Mouse (Mus musculus) stomach, postnatal 0 days (tissue): ENCODE data around the gene Ptprq. TPM values are rescaled to one million over a fixed set of nuclear protein-coding genes. Genes with fewer than 3 reads are reported as not detected.
A peak's percentile ranks its signal among the peaks of the same experiment; 100 is the strongest.

Experiments
- ATAC-seq: fragments of 200-750 bp; cut with Nextera tagmentation; 2 replicates; pipeline ENCODE4 v1.8.0; 2017; ENCODE audit not compliant: low FRiP score, low TSS enrichment
- DNase-seq: peaks from one replicate; pipeline ENCODE4 v3.0.0-alpha.2; 2016; ENCODE audit warnings: low spot score
- H3K27ac ChIP-seq: fragments of 300-500 bp; sonication (generic); replicated peaks from 2 replicates; pipeline ENCODE4 v1.5.1; 2014; ENCODE audit warnings: mild to moderate bottlenecking, control low read depth
- H3K27me3 ChIP-seq: fragments of 300-500 bp; sonication (generic); 2 replicates; pipeline ENCODE4 v1.6.1; 2014; ENCODE audit warnings: low read length; ENCODE audit not compliant: control insufficient read depth, insufficient read depth
- H3K36me3 ChIP-seq: fragments of 300-500 bp; sonication (generic); 2 replicates; pipeline ENCODE4 v1.6.1; 2014; ENCODE audit warnings: low read length, mixed read lengths; ENCODE audit not compliant: control insufficient read depth, insufficient read depth
- H3K4me1 ChIP-seq: fragments of 300-500 bp; sonication (generic); replicated peaks from 2 replicates; pipeline ENCODE4 v1.6.1; 2014; ENCODE audit warnings: antibody characterized with exemption; ENCODE audit not compliant: control insufficient read depth, insufficient read depth
- H3K4me2 ChIP-seq: fragments of 300-500 bp; sonication (generic); replicated peaks from 2 replicates; pipeline ENCODE4 v1.6.1; 2014; ENCODE audit warnings: low read depth, mild to moderate bottlenecking, control low read depth, moderate library complexity
- H3K4me3 ChIP-seq: fragments of 300-500 bp; sonication (generic); 2 replicates; pipeline ENCODE4 v1.5.1; 2014; ENCODE audit warnings: low read depth, low read length, control low read depth
- H3K9ac ChIP-seq: fragments of 300-500 bp; sonication (generic); 2 replicates; pipeline ENCODE4 v1.6.1; 2014; ENCODE audit warnings: mild to moderate bottlenecking, low read length, control low read depth, mixed read lengths
- H3K9me3 ChIP-seq: fragments of 300-500 bp; sonication (generic); 2 replicates; pipeline ENCODE4 v1.6.1; 2016; ENCODE audit warnings: low read length; ENCODE audit not compliant: control insufficient read depth
- CTCF ChIP-seq: IDR thresholded peaks from 2 replicates; pipeline ENCODE4 v1.5.1; 2016; ENCODE audit warnings: antibody characterized with exemption, low read depth, mild to moderate bottlenecking, moderate library complexity
- EP300 ChIP-seq: optimal IDR thresholded peaks from 2 replicates; pipeline ENCODE3; 2016; ENCODE audit warnings: antibody characterized with exemption
- WGBS: fragments of 180-500 bp; shearing (Covaris S2); extraction: QIAGEN DNeasy Blood & Tissue Kit; methylation state at CpG from one replicate; pipeline ENCODE4 v1.1.7; 2014; 5-methylcytosine and 5-hydroxymethylcytosine counted together
- polyA plus RNA-seq: library from polyadenylated mRNA; unstranded; fragments of >200 nt; fragmentation: Nextera tagmentation; extraction: Ambion mirVana; gene quantifications from 2 replicates; pipeline ENCODE4 v1.2.1, GENCODE M21; 2015

Gene Ptprq
- polyA plus RNA-seq, 1 experiment from 2014 or later = 0.02 TPM

DNA sequence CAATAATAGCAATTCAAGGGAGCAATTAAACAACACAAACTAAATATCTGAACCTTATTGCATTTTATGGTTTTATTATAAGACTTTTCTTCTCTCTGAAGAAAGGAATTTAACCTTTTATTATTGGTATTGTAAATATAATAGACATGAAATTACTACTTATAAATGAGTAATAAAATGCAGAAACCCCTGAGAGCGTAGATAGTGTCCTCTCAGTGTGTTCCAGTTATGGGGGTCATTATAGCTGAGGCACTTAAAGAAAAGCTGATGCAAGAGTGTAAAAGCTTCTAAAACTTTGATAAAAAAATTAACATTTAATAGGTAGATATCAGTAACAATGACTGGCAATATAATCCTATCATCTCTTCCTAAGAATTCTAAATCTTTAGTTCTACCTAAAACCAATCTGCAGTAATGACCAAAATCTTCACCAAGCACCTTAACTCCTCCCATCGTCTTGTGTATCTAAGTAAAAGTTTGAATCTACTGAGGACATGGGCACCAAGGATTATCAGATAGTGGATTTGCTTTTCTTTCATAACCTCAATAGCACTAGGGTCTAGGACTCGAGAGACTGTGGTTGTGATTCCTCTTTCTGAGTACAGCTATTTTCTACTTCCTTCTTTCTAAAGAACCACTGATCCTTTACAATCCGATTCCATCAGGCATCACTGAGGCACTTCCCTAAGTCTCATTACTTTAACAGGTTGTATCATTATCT lies 51.3 kb downstream of the Ptprq start:
- no peak for TF ChIP-seq EP300
- no peak for TF ChIP-seq CTCF
- 82% methylated on average over 4 of the region's 4 CpGs for WGBS

DNA sequence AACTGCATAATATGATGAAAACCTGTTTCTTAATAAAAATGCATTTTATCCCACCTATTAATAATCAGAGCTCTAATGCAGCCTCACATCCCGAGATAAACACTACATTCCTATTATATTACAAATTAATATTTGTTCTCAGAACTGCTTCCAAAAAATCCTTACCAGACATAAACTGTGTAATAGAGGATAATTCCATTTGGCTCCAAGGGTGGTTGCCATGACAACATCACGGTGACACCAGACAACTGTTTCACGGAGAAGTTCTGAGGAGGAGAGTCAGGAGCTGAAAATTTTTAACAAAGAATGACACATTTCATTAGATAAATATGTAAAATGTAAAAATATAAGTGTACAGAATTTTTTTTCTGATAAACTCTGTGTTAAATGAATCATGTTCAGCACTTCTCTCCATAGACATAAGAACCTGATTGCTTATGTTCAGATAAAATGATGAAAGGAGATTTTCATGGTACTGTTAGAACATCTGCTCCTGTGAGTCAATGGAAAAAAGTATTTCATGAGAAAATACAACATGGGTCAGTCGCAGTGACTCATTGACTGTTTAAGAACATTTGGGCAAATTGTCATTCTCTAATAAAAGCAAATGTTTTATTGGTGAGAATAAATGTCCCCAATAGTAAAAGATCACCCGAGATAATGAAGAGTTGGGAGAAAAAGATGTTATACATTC lies 57.3 kb downstream of the Ptprq start:
- WGBS = 38% methylated on average over 5 of the region's 5 CpGs

More for the DNA sequence above, 51.3 kb downstream of the Ptprq start:
- no peak overlapping the region for H3K9ac ChIP-seq
- no peak overlapping the region for H3K27ac ChIP-seq
- H3K27me3 ChIP-seq = no peaks in the 10 kb centered on the region
- ATAC-seq (no peak), DNase-seq (no peak)
- no peaks in the 10 kb centered on the region for H3K36me3 ChIP-seq
- H3K4me1 ChIP-seq = no peaks in the 10 kb centered on the region
- no peaks in the 10 kb centered on the region for H3K9me3 ChIP-seq
- H3K4me2 ChIP-seq = no peak overlapping the region
- H3K4me3 ChIP-seq = no peak overlapping the region

DNA sequence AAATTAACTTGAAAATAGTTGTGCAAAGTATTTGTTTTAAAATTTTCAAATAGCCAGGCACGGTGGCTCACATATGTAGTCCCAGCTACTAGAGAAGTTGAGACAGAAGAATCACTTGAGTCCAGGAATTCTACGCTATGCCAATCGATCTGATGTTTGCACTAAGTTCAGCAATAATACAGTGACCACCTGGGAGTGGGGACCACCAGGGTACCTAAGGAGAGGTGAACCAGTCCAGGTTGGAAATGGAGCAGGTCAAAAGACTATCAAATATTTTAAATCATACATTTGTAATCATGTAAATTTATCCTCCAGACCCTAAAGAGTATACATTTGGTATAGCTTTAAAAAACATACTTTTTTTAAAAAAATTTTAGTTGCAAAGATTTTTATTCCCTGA lies 57.9 kb downstream of the Ptprq start:
- Histone ChIP-seq H3K27me3 (no peaks in the 10 kb centered on the region), H3K9ac (no peak overlapping the region), H3K27ac (no peak overlapping the region), H3K9me3 (no peaks in the 10 kb centered on the region), H3K36me3 (no peaks in the 10 kb centered on the region), H3K4me3 (no peak overlapping the region), H3K4me1 (no peaks in the 10 kb centered on the region), H3K4me2 (no peak overlapping the region)
- ATAC-seq = no peak
- WGBS = 64% methylated on average over 3 of the region's 3 CpGs
- no peak for DNase-seq
- TF ChIP-seq EP300 (no peak), CTCF (no peak)

More for the DNA sequence above, 57.3 kb downstream of the Ptprq start:
- ATAC-seq = peak; percentile 35; the same call in 1 of the 2 replicates
- Histone ChIP-seq H3K9ac (no peak overlapping the region), H3K4me2 (no peak overlapping the region), H3K9me3 (no peaks in the 10 kb centered on the region), H3K4me1 (no peaks in the 10 kb centered on the region), H3K27me3 (no peaks in the 10 kb centered on the region), H3K27ac (no peak overlapping the region), H3K36me3 (no peaks in the 10 kb centered on the region), H3K4me3 (no peak overlapping the region)
- TF ChIP-seq CTCF = no peak
- TF ChIP-seq EP300 = no peak
- DNase-seq = peak; percentile 13

DNA sequence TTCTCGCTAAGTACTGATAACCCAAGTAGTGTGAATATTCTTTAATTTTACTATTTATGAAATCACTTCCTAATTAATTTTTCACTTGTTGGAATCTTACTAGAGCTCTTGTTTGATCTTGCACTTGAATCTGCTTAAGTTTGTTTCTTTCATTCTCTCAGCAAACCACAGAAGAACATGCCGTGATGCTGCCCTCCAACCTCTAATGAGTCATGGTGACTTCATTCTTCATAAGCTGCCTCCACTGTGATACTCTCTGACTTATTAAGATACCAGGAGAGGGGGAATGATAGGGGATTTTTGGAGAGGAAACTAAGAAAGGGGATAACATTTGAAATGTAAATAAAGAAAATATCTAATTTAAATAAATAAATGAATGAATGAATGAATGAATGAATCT lies 60.7 kb downstream of the Ptprq start:
- no peaks in the 10 kb centered on the region for H3K9me3 ChIP-seq
- no peaks in the 10 kb centered on the region for H3K27me3 ChIP-seq
- ATAC-seq = no peak
- no peak overlapping the region for H3K9ac ChIP-seq
- H3K4me2 ChIP-seq = no peak overlapping the region
- TF ChIP-seq CTCF = no peak
- no peak for TF ChIP-seq EP300
- H3K4me3 ChIP-seq = no peak overlapping the region
- no peaks in the 10 kb centered on the region for H3K36me3 ChIP-seq
- H3K27ac ChIP-seq = no peak overlapping the region
- DNase-seq = no peak
- 89% methylated on average over 2 of the region's 2 CpGs for WGBS
- H3K4me1 ChIP-seq = no peaks in the 10 kb centered on the region

DNA sequence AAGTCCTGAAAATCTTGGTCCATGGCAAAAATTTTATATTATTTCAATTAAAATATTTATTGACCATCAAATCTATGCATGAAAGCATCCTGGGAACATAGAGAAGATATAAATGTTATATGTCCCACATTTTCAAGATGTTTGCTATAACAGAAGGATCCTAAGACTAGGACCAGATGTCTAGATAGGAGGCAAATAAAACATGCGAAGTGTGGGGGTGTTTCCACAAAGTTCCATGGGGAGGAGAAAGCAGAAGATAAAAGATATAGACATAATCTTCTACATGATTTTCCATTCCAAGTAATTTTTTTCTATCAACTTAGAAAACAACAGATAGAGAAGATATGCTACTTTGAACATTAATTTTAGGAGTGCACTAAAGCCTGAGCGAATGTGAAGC lies 70.2 kb downstream of the Ptprq start:
- DNase-seq (no peak), ATAC-seq (no peak)
- H3K9me3 ChIP-seq = no peaks in the 10 kb centered on the region
- H3K4me2 ChIP-seq = no peak overlapping the region
- no peaks in the 10 kb centered on the region for H3K27me3 ChIP-seq
- H3K4me1 ChIP-seq = no peaks in the 10 kb centered on the region
- H3K36me3 ChIP-seq = no peaks in the 10 kb centered on the region
- H3K27ac ChIP-seq = no peak overlapping the region
- H3K4me3 ChIP-seq = no peak overlapping the region
- H3K9ac ChIP-seq = no peak overlapping the region
- TF ChIP-seq EP300 (no peak), CTCF (no peak)
- 83% methylated on average over 2 of the region's 2 CpGs for WGBS

DNA sequence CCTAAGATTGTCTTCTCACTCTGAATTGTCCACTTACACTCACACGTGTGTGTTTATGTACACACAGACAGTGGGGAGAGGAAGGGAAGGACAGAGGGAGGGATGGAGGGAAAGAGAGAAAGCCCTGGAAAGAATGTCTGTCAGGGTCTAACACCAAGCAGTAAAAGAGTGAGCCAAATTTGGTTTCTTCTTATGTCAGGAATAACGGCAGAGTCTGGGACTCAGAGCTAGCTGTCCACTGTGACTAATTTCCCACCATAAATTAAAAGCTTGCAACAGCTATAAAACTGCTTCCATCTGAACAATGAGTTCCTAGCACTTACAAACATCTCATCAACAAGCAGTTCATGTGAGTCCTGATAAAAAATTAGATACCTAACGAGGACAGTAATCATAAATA lies 91.7 kb downstream of the Ptprq start:
- TF ChIP-seq EP300 (no peak), CTCF (no peak)
- Histone ChIP-seq H3K4me2 (no peak overlapping the region), H3K36me3 (no peaks in the 10 kb centered on the region), H3K27ac (no peak overlapping the region), H3K4me3 (no peak overlapping the region), H3K9me3 (no peaks in the 10 kb centered on the region), H3K27me3 (no peaks in the 10 kb centered on the region), H3K4me1 (no peaks in the 10 kb centered on the region), H3K9ac (no peak overlapping the region)
- no peak for ATAC-seq
- no peak for DNase-seq
- WGBS = 61% methylated on average over 3 of the region's 3 CpGs
